Mouse (Mus musculus): ENCODE measurements at regions not wholly inside any gene's neighbourhood (a gene's known extent, or its start where the extent isn't known, plus 50 kb on each side); places are given as distances from the start of the nearest gene placed in this dataset.
"Not testable (repeated sequence)": the region's sequence is repeated elsewhere in the genome, so short reads cannot be mapped to it uniquely, and the experiment has no call there.

DNA sequence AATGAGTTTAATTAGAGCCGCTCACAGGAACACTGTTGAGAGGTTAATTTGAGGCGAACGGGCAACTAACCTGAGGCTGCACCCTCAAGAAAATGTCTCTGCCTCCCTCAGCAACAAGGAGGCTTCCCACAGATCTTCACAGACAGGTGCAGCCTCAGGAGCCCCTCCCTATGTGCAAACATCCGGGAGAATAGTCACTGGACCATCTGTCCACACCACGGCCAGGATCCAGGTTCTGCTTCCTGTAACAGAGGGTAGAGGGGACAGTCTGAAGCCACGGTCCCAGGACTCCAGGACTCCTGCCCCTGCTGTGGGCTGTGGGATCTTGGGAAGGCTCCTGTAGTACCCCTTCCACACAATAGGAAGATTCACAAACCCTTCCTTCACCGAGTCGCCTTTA is 134.1 kb upstream of the Gadl1 start:
- no peak for DNase-seq (ENCODE audit: low spot score in 2 of 2)

DNA sequence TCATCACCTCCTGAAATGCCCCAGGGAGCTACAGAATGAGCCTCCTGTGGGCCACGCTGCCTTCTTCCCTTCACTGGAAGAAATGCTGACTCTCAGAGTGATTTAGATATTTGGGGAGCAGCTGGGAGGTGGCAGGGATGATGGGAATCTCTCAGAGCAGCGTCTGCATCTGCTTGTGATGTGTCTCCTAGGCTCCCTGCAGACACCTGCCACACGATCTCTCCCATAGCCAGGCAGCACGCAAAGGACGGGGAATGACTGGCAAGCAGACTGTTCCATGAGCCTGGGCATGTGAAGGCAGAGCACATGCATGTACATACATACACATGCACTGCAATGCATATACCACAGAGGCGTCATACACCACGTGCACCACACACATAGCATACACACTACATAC is 133.4 kb upstream of the Gadl1 start:
- no peak for DNase-seq (ENCODE audit: low spot score in 2 of 2)

DNA sequence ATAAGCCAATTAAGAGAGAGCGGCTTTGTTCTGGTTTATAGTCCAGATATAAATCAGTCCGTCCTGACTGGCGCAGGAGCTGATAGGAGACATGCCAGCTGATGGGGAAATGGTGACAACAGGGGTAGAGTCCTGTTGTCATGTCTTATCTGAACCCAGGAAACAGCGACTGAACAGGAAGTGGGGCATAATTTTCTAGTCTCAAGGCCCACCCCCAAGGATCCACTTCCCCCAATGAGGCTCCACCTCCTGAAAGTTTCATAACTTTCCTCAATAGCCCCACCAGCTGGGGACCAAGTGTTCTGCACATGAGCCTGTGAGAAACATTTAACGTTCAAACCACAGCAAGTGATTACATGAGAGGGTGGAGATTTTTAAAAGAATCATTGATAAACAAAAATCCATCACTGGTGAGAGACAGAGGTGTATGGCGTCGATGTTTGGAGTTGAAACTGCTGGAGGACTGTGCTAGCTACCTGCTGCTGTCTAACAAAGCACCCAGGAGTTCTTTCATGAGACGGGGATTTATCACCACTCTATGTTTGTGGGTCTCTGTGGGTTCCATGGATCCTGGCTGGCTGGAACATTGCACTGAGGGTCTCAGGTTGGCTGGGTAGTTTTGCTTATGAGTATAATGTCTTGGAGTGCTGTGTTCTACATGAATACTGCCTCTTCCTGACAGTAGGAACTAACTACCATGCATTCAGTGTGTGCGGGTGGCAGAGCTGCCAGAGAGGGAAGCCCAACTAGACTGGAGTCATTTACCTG is 132.0 kb upstream of the Gadl1 start:
- no peak for DNase-seq (ENCODE audit: low spot score in 2 of 2)

- no peak for DNase-seq (ENCODE audit: low spot score in 2 of 2)
Measured at GRCm38 (mm10) chr9:115778862-115779261, 130.4 kb upstream of the Gadl1 start.

DNA sequence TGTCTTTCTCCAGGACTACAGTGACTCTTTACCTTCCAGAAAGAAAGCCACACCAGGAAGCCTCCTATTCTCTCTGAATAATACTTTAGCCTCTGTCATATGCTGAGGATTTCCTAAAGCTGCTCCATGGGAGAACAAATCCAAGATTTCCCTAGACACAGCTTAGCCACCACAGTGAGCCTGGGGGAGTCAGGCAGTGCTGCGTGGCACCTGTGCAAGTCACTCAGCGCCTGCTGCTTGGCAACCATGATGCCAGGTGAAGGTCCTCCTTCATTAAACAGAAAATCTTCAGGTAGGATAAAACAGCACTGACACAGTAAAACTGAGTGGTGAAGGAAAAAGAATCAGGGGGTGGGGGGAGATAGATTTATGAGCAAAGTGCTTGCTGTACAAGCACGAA is 109.9 kb upstream of the Gadl1 start:
- DNase-seq (ENCODE audit: low spot score in 2 of 2): no peak

DNA sequence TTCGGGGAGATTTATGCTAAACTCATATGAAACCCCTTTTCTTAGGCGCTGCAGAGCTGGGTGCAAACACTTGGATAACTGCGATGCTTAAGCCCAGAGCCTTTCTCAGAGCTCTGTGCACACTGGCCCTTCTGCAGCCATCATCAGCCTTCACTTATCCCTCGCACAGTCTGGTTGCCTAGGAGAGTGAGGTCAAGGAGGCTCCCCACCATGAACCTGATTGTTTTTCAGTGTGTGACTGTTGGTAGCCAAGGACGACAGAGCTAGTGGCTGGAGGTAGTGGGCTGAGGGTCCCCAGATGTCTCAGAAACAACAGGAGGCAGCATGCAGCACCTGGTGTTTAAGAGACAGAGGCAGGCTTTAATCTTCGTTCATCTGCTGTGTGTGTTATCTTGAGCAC is 108.6 kb upstream of the Gadl1 start:
- DNase-seq (ENCODE audit: low spot score in 2 of 2): no peak

- DNase-seq (ENCODE audit: low spot score in 2 of 2): no peak
Measured at GRCm38 (mm10) chr9:115803071-115803470, 106.2 kb upstream of the Gadl1 start.

DNA sequence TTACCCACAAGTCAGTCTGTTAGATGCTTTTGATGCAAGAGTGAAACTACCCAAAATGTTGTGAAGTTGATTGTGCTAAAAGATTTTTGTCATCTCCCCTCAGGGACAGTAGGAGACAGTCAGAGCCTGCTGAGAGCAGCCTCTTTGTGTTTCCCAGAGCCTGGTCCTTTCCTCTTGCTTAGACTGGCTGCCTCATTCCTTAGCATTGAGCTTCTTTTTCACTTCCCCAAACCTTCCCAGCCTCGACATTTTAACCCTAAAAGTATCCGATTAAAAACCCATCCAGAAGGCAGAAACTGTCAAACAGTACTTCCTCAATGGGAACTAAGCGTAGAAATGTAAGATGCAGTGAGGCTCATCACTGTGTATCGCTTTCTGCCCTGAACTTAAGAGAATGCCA is 104.0 kb upstream of the Gadl1 start:
- no peak for DNase-seq (ENCODE audit: low spot score in 2 of 2)

DNA sequence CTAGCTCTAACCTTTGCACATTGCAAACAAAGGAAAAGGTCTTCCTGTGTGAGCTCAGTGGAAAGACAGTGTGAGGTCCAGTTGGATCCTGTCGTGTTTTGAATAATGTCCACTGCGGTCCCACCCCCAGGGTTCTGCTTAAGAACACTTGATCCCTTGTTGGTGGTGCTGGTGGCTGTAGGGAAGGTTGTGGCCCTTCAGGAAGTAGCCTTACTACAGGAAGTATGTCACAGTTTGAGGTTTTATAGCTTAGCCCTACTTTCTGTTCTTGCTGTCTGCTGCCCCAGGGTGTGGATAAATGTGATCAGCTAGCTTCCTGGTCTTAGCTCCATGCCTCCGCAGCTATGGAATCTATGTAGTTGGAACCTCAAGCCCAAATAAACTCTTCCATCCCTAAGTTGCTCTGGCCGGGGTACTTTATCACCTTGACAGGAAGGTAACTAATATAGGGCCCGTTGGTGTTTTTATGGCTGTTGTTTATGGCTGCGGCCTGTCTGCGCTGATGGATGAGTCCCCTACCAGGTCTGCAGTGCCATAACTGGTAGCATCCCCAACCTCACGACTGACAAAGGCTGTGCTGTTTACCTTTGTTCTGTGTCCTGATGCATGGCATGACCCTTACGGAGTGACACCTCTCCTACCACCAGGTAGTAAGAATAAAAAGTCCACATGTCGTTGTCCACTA is 103.1 kb upstream of the Gadl1 start:
- DNase-seq (ENCODE audit: low spot score in 2 of 2): no peak

DNA sequence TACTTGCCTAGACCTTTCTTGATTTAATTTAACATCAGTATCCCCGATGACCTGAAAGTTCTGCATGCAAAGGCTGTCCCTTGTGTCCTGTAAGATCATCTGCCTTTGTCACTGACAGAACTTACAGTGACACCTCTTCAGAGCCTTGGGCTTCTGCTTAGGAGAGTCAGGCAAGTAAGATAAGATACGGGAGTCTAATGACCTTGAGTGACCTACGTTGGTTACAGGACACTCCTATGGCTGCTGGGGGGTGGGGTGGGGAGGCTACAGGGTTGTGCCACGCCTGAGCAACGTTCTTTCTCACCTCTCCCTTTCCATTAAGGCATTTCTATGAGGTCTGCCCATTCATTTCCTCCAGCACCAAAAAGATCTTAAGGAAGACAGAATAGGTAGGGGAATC is 69.1 kb upstream of the Gadl1 start:
- DNase-seq (ENCODE audit: low spot score in 2 of 2): no peak

GRCm38 (mm10) chr9:115840791-115841190 is 68.5 kb upstream of the Gadl1 start:
- DNase-seq (ENCODE audit: low spot score in 2 of 2): peak in 1 of 2 experiments; percentile 11

- DNase-seq (ENCODE audit: low spot score in 2 of 2): peak in 1 of 2 experiments; percentile 10
Measured at GRCm38 (mm10) chr9:115841684-115842083, 67.6 kb upstream of the Gadl1 start.

GRCm38 (mm10) chr9:115844340-115844739 is 64.9 kb upstream of the Gadl1 start:
- peak in 1 of 2 experiments; percentile 12 for DNase-seq (ENCODE audit: low spot score in 2 of 2)

DNA sequence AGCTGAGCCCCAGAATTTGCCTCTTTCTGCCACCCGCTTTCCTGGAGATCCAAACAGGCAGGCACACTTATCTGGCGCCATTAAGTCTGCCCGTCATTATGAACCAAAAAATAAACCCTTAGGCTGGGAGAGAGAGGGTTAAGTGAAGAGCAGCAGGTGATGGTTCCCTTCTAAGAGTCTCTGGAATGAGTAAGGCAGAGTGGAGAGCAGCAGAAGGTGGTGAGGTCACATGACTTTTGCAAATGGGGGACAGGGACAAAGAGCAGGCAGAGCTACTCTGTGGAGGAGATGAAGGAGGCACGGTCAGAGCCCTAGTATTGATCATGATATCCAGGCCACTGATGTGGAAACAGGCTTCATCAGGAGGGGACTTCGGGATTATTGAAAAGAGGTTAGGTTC is 64.2 kb upstream of the Gadl1 start:
- DNase-seq (ENCODE audit: low spot score in 2 of 2): peak in 1 of 2 experiments; percentile 11

DNA sequence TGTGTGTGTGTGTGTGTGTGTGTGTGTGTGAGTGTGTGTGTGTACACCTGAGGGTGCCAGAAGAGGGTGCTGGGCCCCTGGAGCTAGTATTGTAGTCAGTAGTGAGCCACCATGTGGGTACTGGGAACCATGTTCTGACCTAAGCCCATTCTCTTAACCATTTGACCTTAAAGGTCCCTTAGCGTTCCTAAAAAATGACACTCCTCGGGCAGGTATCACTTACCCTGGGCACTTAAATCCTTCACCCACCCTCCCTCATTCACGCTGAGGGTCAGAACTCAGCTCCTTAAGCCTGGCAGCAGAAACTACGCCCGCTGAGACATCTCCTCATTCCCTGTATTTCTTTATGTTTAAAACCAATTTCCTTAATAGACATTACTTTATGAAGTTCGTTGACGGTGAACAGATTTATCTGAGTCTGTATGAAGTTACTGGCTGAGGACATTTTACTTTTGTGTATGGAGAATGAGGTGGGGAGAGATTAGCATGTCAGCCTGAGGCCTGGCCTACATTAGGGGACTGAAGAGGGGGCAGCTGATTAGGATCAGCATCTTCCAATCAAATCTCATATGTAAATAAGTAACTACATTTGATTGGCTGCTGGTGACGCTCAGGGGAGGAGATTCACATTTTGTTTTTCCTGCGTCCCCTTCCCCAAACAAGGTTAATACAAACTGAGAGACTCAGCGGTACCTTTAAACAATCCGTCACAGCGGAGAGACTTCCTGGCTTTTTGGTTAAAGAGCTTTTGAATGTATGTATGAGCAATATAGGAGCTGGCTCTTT is 61.8 kb upstream of the Gadl1 start:
- no peak for DNase-seq (ENCODE audit: low spot score in 2 of 2)

- not testable (repeated sequence) for DNase-seq (ENCODE audit: low spot score in 2 of 2)
Measured at GRCm38 (mm10) chr9:115853210-115853842, 55.9 kb upstream of the Gadl1 start.

DNA sequence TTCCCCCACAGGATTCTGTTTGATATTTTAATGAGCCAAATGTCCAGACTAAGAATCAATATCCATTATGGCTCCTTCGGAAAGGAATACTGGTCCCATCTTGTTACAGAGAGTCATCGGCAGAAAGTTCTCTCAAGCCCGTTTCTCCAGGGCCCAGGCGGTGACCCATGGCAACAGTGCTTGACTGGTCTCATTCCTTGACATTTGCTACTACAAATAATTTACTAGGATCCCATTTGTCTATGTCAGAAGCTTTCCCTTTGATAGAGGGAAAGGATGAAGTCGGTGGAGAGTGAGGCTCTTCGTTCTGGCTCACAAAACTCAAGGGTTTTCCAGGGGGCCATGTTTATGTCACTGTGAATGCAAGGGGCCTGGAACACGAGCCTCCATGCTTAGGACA is 52.0 kb upstream of the Gadl1 start:
- no peak for DNase-seq (ENCODE audit: low spot score in 2 of 2)

DNA sequence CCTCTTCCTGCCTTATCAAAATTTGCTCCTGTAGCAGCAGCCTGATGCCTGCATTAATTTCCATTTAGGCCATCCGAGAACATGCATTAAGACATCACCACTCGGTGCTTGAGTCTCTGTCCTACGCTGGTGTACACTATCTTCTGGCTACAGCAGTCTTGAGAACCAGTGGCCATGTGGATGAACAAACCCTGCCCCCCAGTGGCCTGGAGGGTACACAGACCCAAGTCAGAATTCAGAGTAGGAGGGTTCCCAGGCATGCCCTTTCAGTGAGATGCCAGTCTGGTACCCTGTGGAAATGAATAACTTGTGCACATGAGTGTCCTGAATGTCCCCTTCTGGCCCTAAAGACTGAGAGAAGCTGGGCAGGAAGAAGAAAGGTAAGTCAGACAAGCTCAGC is 50.4 kb upstream of the Gadl1 start:
- no peak for DNase-seq (ENCODE audit: low spot score in 2 of 2)

Measured in urinary bladder, postnatal 4 days (tissue).